Mouse (Mus musculus) bone marrow, adult 2 months (tissue): Measurements from ENCODE around the gene Cldn4. TPM values are rescaled to one million over a fixed set of nuclear protein-coding genes. Genes with fewer than 3 reads are reported as not detected.

ENCODE experiments used
- H3K27ac ChIP-seq: fragments of 200-500 bp; 2 replicates; pipeline ENCODE4 v1.5.1; 2012; ENCODE audit warnings: low read depth, mild to moderate bottlenecking, control low read depth, inconsistent platforms, low read length; ENCODE audit not compliant: control insufficient read depth, poor library complexity, insufficient read depth
- H3K4me1 ChIP-seq: fragments of 200-500 bp; 2 replicates; pipeline ENCODE4 v1.6.1; 2011; ENCODE audit warnings: low read length; ENCODE audit not compliant: control insufficient read depth, insufficient read depth
- H3K4me3 ChIP-seq: fragments of 200-500 bp; replicated peaks from 2 replicates; pipeline ENCODE3; 2011; ENCODE audit warnings: mild to moderate bottlenecking, low read depth, low read length, control low read depth; ENCODE audit not compliant: control insufficient read depth
- CTCF ChIP-seq: fragments of 200-500 bp; IDR thresholded peaks from 2 replicates; pipeline ENCODE4 v1.5.1; 2011; ENCODE audit warnings: low read length, control low read depth; ENCODE audit not compliant: control insufficient read depth, insufficient read depth
- POLR2A ChIP-seq: fragments of 200-500 bp; IDR thresholded peaks from 2 replicates; pipeline ENCODE4 v1.6.1; 2011; ENCODE audit warnings: low read depth, mild to moderate bottlenecking, control low read depth, low read length, borderline replicate concordance; ENCODE audit not compliant: control insufficient read depth
- WGBS: fragments of 180-500 bp; shearing (Covaris S2); methylation state at CpG from one replicate; pipeline ENCODE4 v1.1.7; 2018; 5-methylcytosine and 5-hydroxymethylcytosine counted together
- polyA plus RNA-seq: library from polyadenylated mRNA; stranded (reverse); fragments of >200 nt; gene quantifications from 2 replicates; pipeline ENCODE4 v1.2.4, GENCODE M21; 2011; ENCODE audit warnings: low replicate concordance; ENCODE audit not compliant: missing spikeins, insufficient read depth, insufficient read length

The Cldn4 gene
- polyA plus RNA-seq, 1 experiment: 11.1 TPM

GRCm38 (mm10) chr5:134918071-134918832 lies 28.5 kb downstream of the Cldn4 start:
- 39% methylated on average over 16 of the region's 16 CpGs for WGBS
- H3K4me3 ChIP-seq: peak overlapping the region; percentile 21

DNA sequence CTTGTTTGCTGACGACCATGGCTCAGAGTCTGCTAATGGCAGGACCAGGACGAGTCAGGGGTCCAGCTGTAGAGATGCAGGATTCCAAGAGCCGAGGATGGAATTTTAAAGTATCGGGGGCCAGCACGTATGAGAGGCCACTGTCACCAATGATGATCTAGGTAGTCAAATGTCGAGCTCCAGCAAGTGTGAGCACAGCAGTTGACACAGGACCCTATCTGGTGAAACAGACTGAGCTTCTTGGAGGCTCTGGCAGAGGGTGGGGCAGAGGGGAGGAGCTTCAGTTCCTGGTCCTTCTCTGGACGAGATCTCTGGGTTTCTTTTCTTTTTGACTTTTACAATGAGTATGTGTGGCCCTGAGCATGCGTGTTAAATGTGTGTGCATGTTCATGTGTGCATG lies 31.4 kb downstream of the Cldn4 start, which contains the start of gene Cldn13:
Cldn13 (minus strand) TSS at position 216 of the 400 bp plus-strand sequence.
- peak within 1 kb of the TSS; percentile 87 for H3K27ac ChIP-seq
- TF ChIP-seq POLR2A: peak; percentile 73; the same call in 1 of the 2 replicates
- no peak for TF ChIP-seq CTCF
- 49% methylated on average over 8 of the region's 8 CpGs for WGBS
- peaks cover 3% of the 10 kb centered on the region for H3K4me1 ChIP-seq
- H3K4me3 ChIP-seq: peak within 1 kb of the TSS; percentile 75

More at GRCm38 (mm10) chr5:134918071-134918832, 28.5 kb downstream of the Cldn4 start:
- Histone ChIP-seq H3K4me1 (peaks cover 6% of the 10 kb centered on the region), H3K27ac (peak overlapping the region; percentile 88)
- TF ChIP-seq CTCF (peak; percentile 89), POLR2A (no peak)

DNA sequence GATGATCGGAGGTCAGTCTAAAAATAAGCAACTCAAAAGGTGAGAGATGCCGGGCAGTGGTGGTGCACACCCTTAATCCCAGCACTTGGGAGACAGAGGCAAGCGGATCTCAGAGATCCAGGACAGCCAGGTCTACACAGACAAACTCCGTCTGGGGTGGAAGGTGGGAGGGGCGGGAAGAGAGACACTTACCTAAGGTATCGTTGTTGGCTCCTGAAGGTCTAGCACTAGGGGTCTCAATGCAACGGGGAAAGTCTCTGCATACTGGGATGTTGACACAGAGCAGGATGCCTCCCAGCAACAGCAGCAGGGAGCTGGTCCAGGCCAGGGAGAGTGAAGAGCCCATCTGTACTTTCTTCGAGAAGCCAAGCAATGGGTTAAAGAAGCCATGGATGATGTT lies 32.2 kb downstream of the Cldn4 start:
- H3K27ac ChIP-seq: peak overlapping the region; percentile 87
- no peak for TF ChIP-seq CTCF
- no peak for TF ChIP-seq POLR2A
- H3K4me1 ChIP-seq: no peaks in the 10 kb centered on the region; the same call in 1 of the 2 replicates
- 65% methylated on average over 8 of the region's 8 CpGs for WGBS
- peak overlapping the region; percentile 60 for H3K4me3 ChIP-seq

- TF ChIP-seq CTCF (no peak), POLR2A (peak; percentile 77; the same call in 1 of the 2 replicates)
- peak overlapping the region; percentile 87 for H3K27ac ChIP-seq
- no peaks in the 10 kb centered on the region; the same call in 1 of the 2 replicates for H3K4me1 ChIP-seq
- peak overlapping the region; percentile 60 for H3K4me3 ChIP-seq
- 67% methylated on average over 4 of the region's 4 CpGs for WGBS
These were observed 33.0 kb downstream of the Cldn4 start for GRCm38 (mm10) chr5:134913753-134914152.

DNA sequence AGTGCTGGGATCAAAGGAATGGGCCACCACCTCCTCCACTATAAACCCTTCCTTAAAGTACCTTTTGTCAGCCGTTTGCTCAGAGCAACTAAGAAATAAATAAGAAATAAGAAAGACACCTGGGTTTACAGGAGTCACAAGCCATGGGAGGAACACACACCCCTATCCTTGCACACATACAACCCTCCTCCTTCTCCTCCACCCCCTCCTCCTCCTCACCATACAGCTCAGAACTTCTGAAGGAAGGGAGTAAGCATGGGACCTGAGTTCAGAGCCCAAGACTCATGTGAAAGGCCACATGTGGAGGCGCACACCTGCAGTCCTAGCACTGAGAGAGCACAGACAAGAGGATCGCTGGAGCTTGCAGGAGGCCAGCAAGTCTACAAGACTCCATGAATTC lies 33.4 kb downstream of the Cldn4 start:
- 58% methylated on average over 3 of the region's 3 CpGs for WGBS
- Histone ChIP-seq H3K4me3 (peak overlapping the region; percentile 60), H3K4me1 (no peaks in the 10 kb centered on the region; the same call in 1 of the 2 replicates), H3K27ac (peak overlapping the region; percentile 80)
- TF ChIP-seq CTCF (no peak), POLR2A (no peak)

DNA sequence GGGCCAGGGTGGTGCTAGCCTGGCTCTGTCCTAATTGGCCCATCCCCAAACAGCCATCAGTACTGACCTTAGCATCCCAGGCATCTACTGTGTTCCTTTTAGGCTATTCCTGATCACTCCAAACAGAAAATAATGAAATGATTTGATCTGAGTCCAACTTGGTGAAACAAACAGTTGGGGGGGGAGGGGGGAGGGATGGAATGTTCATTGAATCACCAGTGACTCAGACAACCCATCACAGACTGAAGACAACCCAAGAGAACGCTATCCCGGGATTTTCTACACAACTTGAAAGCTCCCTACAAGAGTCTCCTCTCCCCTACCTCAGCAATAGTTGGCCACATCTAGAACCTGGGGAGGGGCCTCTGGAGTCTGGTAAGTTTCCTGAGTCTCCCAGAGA lies 34.8 kb downstream of the Cldn4 start:
- H3K4me3 ChIP-seq: no peak overlapping the region
- TF ChIP-seq POLR2A: no peak
- TF ChIP-seq CTCF: no peak
- no peak overlapping the region for H3K27ac ChIP-seq
- 90% methylated on average over 2 of the region's 2 CpGs for WGBS
- H3K4me1 ChIP-seq: no peaks in the 10 kb centered on the region; the same call in 1 of the 2 replicates

DNA sequence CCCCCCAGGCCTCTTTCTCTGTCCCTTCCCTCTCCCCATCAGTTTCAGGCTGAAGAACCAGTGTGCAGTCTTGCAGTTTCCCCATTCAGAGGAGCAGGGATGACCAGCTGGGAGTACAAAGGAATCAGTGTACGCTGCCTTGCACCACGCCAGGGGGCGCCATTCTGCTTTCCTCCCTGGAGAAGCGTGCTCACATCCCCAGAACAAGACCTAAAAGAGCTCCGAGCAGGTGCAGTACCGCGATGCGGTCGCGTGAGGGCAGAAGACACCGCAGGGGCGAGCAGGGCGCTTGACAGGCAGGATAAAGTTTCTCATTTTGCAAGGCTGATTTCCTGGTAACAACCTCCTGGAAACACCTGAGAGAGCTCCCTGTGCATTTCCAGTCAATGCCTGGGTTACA lies 39.6 kb downstream of the Cldn4 start:
- TF ChIP-seq CTCF (peak; percentile 97), POLR2A (no peak)
- Histone ChIP-seq H3K4me1 (no peaks in the 10 kb centered on the region), H3K4me3 (no peak overlapping the region), H3K27ac (no peak overlapping the region)
- WGBS: 1% methylated on average over 13 of the region's 13 CpGs

GRCm38 (mm10) chr5:134906633-134907032 lies 40.1 kb downstream of the Cldn4 start, which contains the start of gene Tmem270:
Gene Tmem270 (minus strand): TSS chr5:134906733.
- Histone ChIP-seq H3K4me3 (no peak within 1 kb of the TSS), H3K4me1 (no peaks in the 10 kb centered on the region), H3K27ac (no peak within 1 kb of the TSS)
- 92% methylated on average over 6 of the region's 6 CpGs for whole genome bisulfite sequencing
- TF ChIP-seq POLR2A: no peak
- TF ChIP-seq CTCF: no peak
